Mouse (Mus musculus): Measurements from ENCODE around the gene Sept4. TPM values are rescaled to one million over a fixed set of nuclear protein-coding genes. Genes with fewer than 3 reads are reported as not detected.

The Sept4 gene
- polyA plus RNA-seq, 1 experiment from 2014 or later, result 25.0 TPM

GRCm38 (mm10) chr11:87615551-87615950 is 46.8 kb downstream of the Sept4 start:
- Histone ChIP-seq H3K4me1 (replicated peaks) (no peaks in the 10 kb centered on the region), H3K36me3 (peaks cover 59% of the 10 kb centered on the region), H3K27me3 (replicated peaks) (no peaks in the 10 kb centered on the region), H3K9ac (no peak overlapping the region), H3K27ac (no peak overlapping the region), H3K4me2 (replicated peaks) (no peak overlapping the region), H3K4me3 (replicated peaks) (no peak overlapping the region), H3K9me3 (no peaks in the 10 kb centered on the region)
- WGBS, result 91% methylated on average over 5 of the region's 5 CpGs
- ATAC-seq, result no peak

- WGBS, result 98% methylated on average over 2 of the region's 2 CpGs
- Histone ChIP-seq H3K36me3 (peaks cover 57% of the 10 kb centered on the region), H3K27me3 (replicated peaks) (no peaks in the 10 kb centered on the region), H3K4me3 (replicated peaks) (no peak overlapping the region), H3K27ac (no peak overlapping the region), H3K9me3 (no peaks in the 10 kb centered on the region), H3K9ac (no peak overlapping the region), H3K4me2 (replicated peaks) (no peak overlapping the region), H3K4me1 (replicated peaks) (no peaks in the 10 kb centered on the region)
- ATAC-seq, result no peak
These were observed 47.2 kb downstream of the Sept4 start for GRCm38 (mm10) chr11:87615952-87616351.

- H3K36me3 ChIP-seq, result peaks cover 47% of the 10 kb centered on the region
- H3K4me3 ChIP-seq (replicated peaks), result no peak within 1 kb of the TSS
- no peaks in the 10 kb centered on the region for H3K9me3 ChIP-seq
- no peak within 1 kb of the TSS for H3K9ac ChIP-seq
- ATAC-seq, result no peak
- no peaks in the 10 kb centered on the region for H3K27me3 ChIP-seq (replicated peaks)
- no peak within 1 kb of the TSS for H3K27ac ChIP-seq
- no peaks in the 10 kb centered on the region for H3K4me1 ChIP-seq (replicated peaks)
- no peak within 1 kb of the TSS for H3K4me2 ChIP-seq (replicated peaks)
- WGBS, result 89% methylated on average over 54 of the region's 69 CpGs
These were observed 48.2 kb downstream of the Sept4 start, which contains the start of gene Hsf5 for GRCm38 (mm10) chr11:87616790-87617474. Gene Hsf5 (plus strand): TSS chr11:87617164.

GRCm38 (mm10) chr11:87617606-87618005 is 48.9 kb downstream of the Sept4 start:
- no peaks in the 10 kb centered on the region for H3K9me3 ChIP-seq
- peaks cover 41% of the 10 kb centered on the region for H3K36me3 ChIP-seq
- WGBS, result 90% methylated on average over 32 of the region's 32 CpGs
- ATAC-seq, result no peak
- no peaks in the 10 kb centered on the region for H3K4me1 ChIP-seq (replicated peaks)
- no peak overlapping the region for H3K9ac ChIP-seq
- H3K4me2 ChIP-seq (replicated peaks), result no peak overlapping the region
- H3K27me3 ChIP-seq (replicated peaks), result no peaks in the 10 kb centered on the region
- H3K4me3 ChIP-seq (replicated peaks), result no peak overlapping the region
- H3K27ac ChIP-seq, result no peak overlapping the region

GRCm38 (mm10) chr11:87623160-87623559 is 54.5 kb downstream of the Sept4 start:
- no peak overlapping the region for H3K4me2 ChIP-seq (replicated peaks)
- WGBS, result 64% methylated on average over 4 of the region's 4 CpGs
- H3K9ac ChIP-seq, result no peak overlapping the region
- no peak for ATAC-seq
- no peaks in the 10 kb centered on the region for H3K9me3 ChIP-seq
- no peak overlapping the region for H3K4me3 ChIP-seq (replicated peaks)
- no peaks in the 10 kb centered on the region for H3K4me1 ChIP-seq (replicated peaks)
- no peaks in the 10 kb centered on the region for H3K27me3 ChIP-seq (replicated peaks)
- 0 out of 2 replicates have a peak, but pooled peaks cover 11% of the 10 kb centered on the region for H3K36me3 ChIP-seq
- H3K27ac ChIP-seq, result no peak overlapping the region

GRCm38 (mm10) chr11:87629859-87630258 is 61.2 kb downstream of the Sept4 start:
- Histone ChIP-seq H3K4me3 (replicated peaks) (no peak overlapping the region), H3K36me3 (no peaks in the 10 kb centered on the region), H3K4me1 (replicated peaks) (no peaks in the 10 kb centered on the region), H3K9ac (no peak overlapping the region), H3K4me2 (replicated peaks) (no peak overlapping the region), H3K9me3 (no peaks in the 10 kb centered on the region), H3K27me3 (replicated peaks) (no peaks in the 10 kb centered on the region), H3K27ac (no peak overlapping the region)
- ATAC-seq, result peak; percentile 47; the same call in 1 of the 2 replicates
- 24% methylated on average over 10 of the region's 10 CpGs for WGBS

- ATAC-seq, result peak; percentile 73
- H3K27ac ChIP-seq, result peak overlapping the region; percentile 51; the same call in 1 of the 2 replicates
These were observed 70.1 kb downstream of the Sept4 start for GRCm38 (mm10) chr11:87638793-87639192.

GRCm38 (mm10) chr11:87639206-87639605 is 70.5 kb downstream of the Sept4 start:
- H3K4me2 ChIP-seq (replicated peaks), result peak overlapping the region; percentile 89
- H3K27me3 ChIP-seq (replicated peaks), result no peaks in the 10 kb centered on the region
- no peaks in the 10 kb centered on the region for H3K36me3 ChIP-seq
- peak overlapping the region; percentile 49 for H3K4me3 ChIP-seq (replicated peaks)
- WGBS, result under 1% methylated on average over 29 of the region's 29 CpGs
- 0 out of 2 replicates have a peak, but pooled peaks cover 6% of the 10 kb centered on the region for H3K4me1 ChIP-seq (replicated peaks)
- peak; percentile 98 for ATAC-seq
- H3K9me3 ChIP-seq, result no peaks in the 10 kb centered on the region
- peak overlapping the region; percentile 51; the same call in 1 of the 2 replicates for H3K27ac ChIP-seq
- H3K9ac ChIP-seq, result peak overlapping the region; percentile 69

More at GRCm38 (mm10) chr11:87638793-87639192, 70.1 kb downstream of the Sept4 start:
- WGBS, result 7% methylated on average over 2 of the region's 2 CpGs
- H3K9ac ChIP-seq, result peak overlapping the region; percentile 69
- H3K4me3 ChIP-seq (replicated peaks), result peak overlapping the region; percentile 49
- no peaks in the 10 kb centered on the region for H3K36me3 ChIP-seq
- H3K4me2 ChIP-seq (replicated peaks), result peak overlapping the region; percentile 89
- no peaks in the 10 kb centered on the region for H3K27me3 ChIP-seq (replicated peaks)
- H3K4me1 ChIP-seq (replicated peaks), result 0 out of 2 replicates have a peak, but pooled peaks cover 6% of the 10 kb centered on the region
- no peaks in the 10 kb centered on the region for H3K9me3 ChIP-seq

Other genes with a start within 250 kb of the Sept4 start
- 1.9 and 2.7 TPM in 2 replicates for gene Ppm1e, start 209.9 kb upstream of the Sept4 start, polyA plus RNA-seq (2015; fragmentation: Nextera tagmentation; extraction: Ambion mirVana)
- 6.3 and 7.0 TPM in 2 replicates for gene Rad51c, start 163.9 kb upstream of the Sept4 start, polyA plus RNA-seq (2015; fragmentation: Nextera tagmentation; extraction: Ambion mirVana)
- gene Tex14, start 163.8 kb upstream of the Sept4 start, polyA plus RNA-seq (2015; fragmentation: Nextera tagmentation; extraction: Ambion mirVana), result 0.37 and 0.96 TPM in 2 replicates
- gene Gm11492, start 2.2 kb upstream of the Sept4 start, polyA plus RNA-seq (2015; fragmentation: Nextera tagmentation; extraction: Ambion mirVana), result not detected in 2 replicates
- 26.9 and 27.6 TPM in 2 replicates for gene Mtmr4, start 23.3 kb downstream of the Sept4 start, polyA plus RNA-seq (2015; fragmentation: Nextera tagmentation; extraction: Ambion mirVana)
- 0.15 and 0.29 TPM in 2 replicates for gene Hsf5, start 48.3 kb downstream of the Sept4 start, polyA plus RNA-seq (2015; fragmentation: Nextera tagmentation; extraction: Ambion mirVana)
- 14.1 and 14.7 TPM in 2 replicates for gene Rnf43, start 93.8 kb downstream of the Sept4 start, polyA plus RNA-seq (2015; fragmentation: Nextera tagmentation; extraction: Ambion mirVana)
- gene Supt4a, start 168.6 kb downstream of the Sept4 start, polyA plus RNA-seq (2015; fragmentation: Nextera tagmentation; extraction: Ambion mirVana), result 117 and 121 TPM in 2 replicates
- gene Tspoap1, start 191.6 kb downstream of the Sept4 start, polyA plus RNA-seq (2015; fragmentation: Nextera tagmentation; extraction: Ambion mirVana), result 0.96 and 1.5 TPM in 2 replicates
- gene Mpo, start 224.7 kb downstream of the Sept4 start, polyA plus RNA-seq (2015; fragmentation: Nextera tagmentation; extraction: Ambion mirVana), result 2.9 and 5.9 TPM in 2 replicates

Data from intestine, embryonic 15.5 days (tissue).